Mouse (Mus musculus) brain, embryonic 14.5 days (tissue): ENCODE data around the gene Il1rap.

Source experiments
- CTCF ChIP-seq: fragments of 200-500 bp; IDR thresholded peaks from 2 replicates; pipeline ENCODE4 v1.5.1; 2012; ENCODE audit warnings: inconsistent platforms, mild to moderate bottlenecking, moderate library complexity, borderline replicate concordance; ENCODE audit not compliant: insufficient read depth, insufficient read length; ENCODE audit errors: extremely low read depth
- POLR2A ChIP-seq: fragments of 200-500 bp; IDR thresholded peaks from 2 replicates; pipeline ENCODE4 v1.6.1; 2012; ENCODE audit warnings: mild to moderate bottlenecking, inconsistent platforms, borderline replicate concordance; ENCODE audit not compliant: poor library complexity, insufficient read depth, insufficient read length, severe bottlenecking; ENCODE audit errors: extremely low read depth

DNA sequence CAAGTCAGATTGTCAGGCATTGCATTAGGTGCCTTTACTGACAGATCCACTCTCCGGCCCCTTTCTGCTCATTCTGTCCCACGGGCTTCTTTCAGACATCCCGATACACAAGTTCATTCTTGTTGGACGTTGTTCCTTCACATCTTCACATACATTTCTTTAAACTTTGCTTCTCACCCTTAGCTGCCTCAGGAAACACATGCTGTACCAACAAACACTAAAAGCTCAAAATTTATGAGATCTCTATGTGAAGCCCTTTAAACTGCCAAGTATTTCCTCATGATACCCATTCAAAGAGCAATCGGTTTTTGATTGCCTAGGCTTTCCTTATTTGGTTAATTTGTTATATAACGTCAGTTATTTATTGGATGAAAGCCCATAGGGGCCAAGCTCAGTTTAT is 61.6 kb downstream of the Il1rap start:
- TF ChIP-seq CTCF: no peak
- TF ChIP-seq POLR2A: no peak
